Mouse (Mus musculus) C2C12 (cell line): ENCODE measurements around the gene Plcb2. TPM values are rescaled to one million over a fixed set of nuclear protein-coding genes. Genes with fewer than 3 reads are reported as not detected.

Experiments
- H3K27me3 ChIP-seq: one replicate; pipeline ENCODE4 v1.6.1; 2011; ENCODE audit not compliant: control insufficient read depth, insufficient read depth, insufficient read length
- H3K36me3 ChIP-seq: one replicate; pipeline ENCODE4 v1.6.1; 2011; ENCODE audit not compliant: control insufficient read depth, insufficient read depth
- H3K4me3 ChIP-seq: one replicate; pipeline ENCODE4 v1.5.1; 2011; ENCODE audit warnings: mild to moderate bottlenecking, control low read depth; ENCODE audit not compliant: poor library complexity, insufficient read depth, severe bottlenecking
- H3K79me2 ChIP-seq: one replicate; pipeline ENCODE4 v1.6.1; 2011; ENCODE audit not compliant: control insufficient read depth, insufficient read depth
- H3K79me3 ChIP-seq: one replicate; pipeline ENCODE4 v1.6.1; 2011; ENCODE audit warnings: low read depth, control low read depth
- H3ac ChIP-seq: one replicate; pipeline ENCODE3; 2011; ENCODE audit warnings: low read depth; ENCODE audit not compliant: control insufficient read depth, insufficient read length
- CEBPB ChIP-seq: IDR thresholded peaks from one replicate; pipeline ENCODE4 v1.6.1; 2011; ENCODE audit warnings: low read depth, mild to moderate bottlenecking, control low read depth, moderate library complexity
- CTCF ChIP-seq: IDR thresholded peaks from one replicate; pipeline ENCODE4 v1.5.1; 2011; ENCODE audit not compliant: control insufficient read depth, insufficient read depth, insufficient read length
- FOSL1 ChIP-seq: IDR thresholded peaks from one replicate; pipeline ENCODE4 v1.8.0; 2011; ENCODE audit warnings: mild to moderate bottlenecking, low read length; ENCODE audit not compliant: poor library complexity, insufficient read depth, severe bottlenecking
- MAX ChIP-seq: IDR thresholded peaks from one replicate; pipeline ENCODE4 v1.6.1; 2011; ENCODE audit warnings: mild to moderate bottlenecking, control low read depth
- MYOD1 ChIP-seq: IDR thresholded peaks from one replicate; pipeline ENCODE4 v1.6.1; 2011; ENCODE audit warnings: low read depth; ENCODE audit not compliant: control insufficient read depth, insufficient read length
- MYOG ChIP-seq: IDR thresholded peaks from one replicate; pipeline ENCODE4 v1.6.1; 2011; ENCODE audit not compliant: control insufficient read depth, insufficient read length; ENCODE audit errors: extremely low read depth
- USF1 ChIP-seq: IDR thresholded peaks from one replicate; pipeline ENCODE4 v1.6.1; 2011; ENCODE audit warnings: low read depth, mild to moderate bottlenecking, control low read depth, moderate library complexity
- polyA plus RNA-seq: library from polyadenylated mRNA; unstranded; fragments of >200 nt; fragmentation: generic; extraction: Trizol; gene quantifications from one replicate; pipeline ENCODE4 v1.2.1, GENCODE M21; 2012; ENCODE audit warnings: missing spikeins

Plcb2 gene
- polyA plus RNA-seq, 1 experiment = not detected

GRCm38 (mm10) chr2:118693370-118693966, 34.8 kb downstream of the Plcb2 start:
- Histone ChIP-seq H3K36me3 (no peaks in the 10 kb centered on the region), H3K4me3 (no peak overlapping the region), H3ac (no peak overlapping the region), H3K27me3 (peaks cover 14% of the 10 kb centered on the region), H3K79me3 (no peaks in the 10 kb centered on the region), H3K79me2 (no peaks in the 10 kb centered on the region)
- no peak for TF ChIP-seq CTCF
- TF ChIP-seq MAX = no peak
- TF ChIP-seq FOSL1 = no peak
- no peak for TF ChIP-seq USF1
- TF ChIP-seq MYOG = no peak
- TF ChIP-seq MYOD1 = no peak
- no peak for TF ChIP-seq CEBPB

GRCm38 (mm10) chr2:118689875-118690274, 38.4 kb downstream of the Plcb2 start:
- Histone ChIP-seq H3ac (no peak overlapping the region), H3K4me3 (no peak overlapping the region), H3K79me2 (no peaks in the 10 kb centered on the region), H3K27me3 (peaks cover 19% of the 10 kb centered on the region), H3K79me3 (no peaks in the 10 kb centered on the region), H3K36me3 (no peaks in the 10 kb centered on the region)
- TF ChIP-seq MYOG = no peak

GRCm38 (mm10) chr2:118687791-118688190, 40.4 kb downstream of the Plcb2 start:
- peaks cover 8% of the 10 kb centered on the region for H3K27me3 ChIP-seq
- H3K79me2 ChIP-seq = no peaks in the 10 kb centered on the region
- no peaks in the 10 kb centered on the region for H3K79me3 ChIP-seq
- TF ChIP-seq MYOD1 = no peak
- TF ChIP-seq FOSL1 = no peak
- TF ChIP-seq MYOG = no peak
- TF ChIP-seq CEBPB = no peak
- TF ChIP-seq USF1 = no peak
- no peak for TF ChIP-seq MAX
- TF ChIP-seq CTCF = no peak
- no peak overlapping the region for H3K4me3 ChIP-seq
- no peak overlapping the region for H3ac ChIP-seq
- no peaks in the 10 kb centered on the region for H3K36me3 ChIP-seq

GRCm38 (mm10) chr2:118686693-118687092, 41.5 kb downstream of the Plcb2 start:
- peaks cover 8% of the 10 kb centered on the region for H3K27me3 ChIP-seq
- no peak overlapping the region for H3K4me3 ChIP-seq
- H3K79me2 ChIP-seq = no peaks in the 10 kb centered on the region
- H3K79me3 ChIP-seq = no peaks in the 10 kb centered on the region
- no peak overlapping the region for H3ac ChIP-seq
- no peak for TF ChIP-seq MYOG
- no peak for TF ChIP-seq USF1
- no peak for TF ChIP-seq MAX
- TF ChIP-seq MYOD1 = no peak
- no peaks in the 10 kb centered on the region for H3K36me3 ChIP-seq

- Histone ChIP-seq H3K79me3 (no peaks in the 10 kb centered on the region), H3K79me2 (no peaks in the 10 kb centered on the region), H3K4me3 (no peak overlapping the region), H3K36me3 (no peaks in the 10 kb centered on the region), H3ac (no peak overlapping the region), H3K27me3 (peaks cover 8% of the 10 kb centered on the region)
- no peak for TF ChIP-seq FOSL1
- TF ChIP-seq CTCF = no peak
- TF ChIP-seq USF1 = no peak
- no peak for TF ChIP-seq MAX
- TF ChIP-seq MYOG = no peak
- TF ChIP-seq CEBPB = no peak
Measured at GRCm38 (mm10) chr2:118685088-118685487, 43.1 kb downstream of the Plcb2 start.

- H3K79me3 ChIP-seq = no peaks in the 10 kb centered on the region
- no peaks in the 10 kb centered on the region for H3K36me3 ChIP-seq
- no peak overlapping the region for H3ac ChIP-seq
- H3K27me3 ChIP-seq = peaks cover 9% of the 10 kb centered on the region
- no peak overlapping the region for H3K4me3 ChIP-seq
- no peaks in the 10 kb centered on the region for H3K79me2 ChIP-seq
- TF ChIP-seq USF1 (no peak), MAX (no peak), MYOG (no peak), CTCF (no peak)
Measured at GRCm38 (mm10) chr2:118682544-118683260, 45.5 kb downstream of the Plcb2 start.
